Mouse (Mus musculus) thymus, postnatal 10 days (tissue): ENCODE measurements around the gene Gpr37l1.

Source experiments
- DNase-seq, 2 experiments: peaks; one replicate each; pipeline ENCODE4 v3.0.0; 2021; ENCODE audit warnings: low spot score in 2 of 2

Gene Gpr37l1

DNA sequence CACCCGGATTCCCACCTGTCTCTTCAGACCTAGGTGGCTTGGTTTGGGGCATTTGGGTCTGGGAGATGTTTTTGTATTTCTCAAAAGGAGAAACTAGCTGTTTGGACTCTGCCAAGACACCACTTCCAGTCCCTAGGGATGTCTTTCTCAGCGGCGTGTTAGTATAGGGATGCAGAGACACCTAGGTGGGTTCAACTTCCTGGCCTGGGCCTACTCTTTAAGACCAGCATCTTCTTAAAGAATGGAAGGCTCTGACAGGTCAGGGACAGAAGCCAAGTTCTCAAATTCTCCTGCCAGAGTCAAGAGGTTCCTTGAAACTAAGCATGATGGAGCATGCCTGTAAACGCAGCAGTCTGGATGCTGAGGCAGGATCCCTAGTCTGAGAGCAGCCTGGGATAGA is 19.0 kb downstream of the Gpr37l1 start:
- no peak for DNase-seq

- no peak for DNase-seq
These were observed 19.8 kb downstream of the Gpr37l1 start for GRCm38 (mm10) chr1:135147702-135148058.

DNA sequence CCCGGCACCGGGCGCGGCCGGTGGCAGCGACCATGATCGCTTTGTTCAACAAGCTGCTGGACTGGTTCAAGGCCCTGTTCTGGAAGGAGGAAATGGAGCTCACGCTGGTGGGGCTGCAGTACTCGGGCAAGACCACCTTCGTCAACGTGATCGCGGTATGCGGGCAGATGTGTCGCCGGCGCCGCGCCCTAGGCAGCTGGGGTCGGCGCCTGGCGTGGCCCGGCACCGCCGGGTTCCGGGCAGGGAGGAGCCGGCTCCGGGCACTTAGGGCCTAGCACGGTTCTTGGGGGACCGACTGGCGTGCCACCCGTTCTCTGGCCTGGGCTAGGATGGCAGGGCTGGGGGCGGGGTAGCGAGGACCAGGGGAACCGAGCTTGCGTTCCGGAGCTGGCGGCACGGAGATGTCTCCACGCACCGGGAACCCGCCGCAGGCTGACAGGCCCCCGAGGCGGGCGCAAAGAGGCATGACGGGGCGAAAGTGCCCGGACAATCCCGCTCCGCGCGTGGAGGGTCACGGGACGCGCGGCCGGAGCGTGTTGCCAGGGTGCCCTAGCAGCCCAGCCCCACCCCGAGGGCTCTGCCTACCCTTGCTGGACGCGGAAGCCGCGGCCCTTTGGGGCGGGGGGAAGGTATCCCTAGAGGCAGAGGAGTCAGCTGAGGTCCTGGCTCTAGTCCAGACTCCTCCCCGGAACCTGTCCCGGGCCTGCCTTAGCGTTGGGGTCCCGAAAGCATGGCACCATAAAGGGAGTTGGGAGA is 20.4 kb downstream of the Gpr37l1 start:
- peak; percentile 44 to 50 for DNase-seq

GRCm38 (mm10) chr1:135146077-135146945 is 21.2 kb downstream of the Gpr37l1 start, which contains the start of gene Arl8a:
Gene Arl8a, plus strand, starts transcription at chr1:135146824.
- DNase-seq: peak; percentile 54 to 72

- DNase-seq: no peak
These were observed 23.5 kb downstream of the Gpr37l1 start for GRCm38 (mm10) chr1:135143940-135144339.

DNA sequence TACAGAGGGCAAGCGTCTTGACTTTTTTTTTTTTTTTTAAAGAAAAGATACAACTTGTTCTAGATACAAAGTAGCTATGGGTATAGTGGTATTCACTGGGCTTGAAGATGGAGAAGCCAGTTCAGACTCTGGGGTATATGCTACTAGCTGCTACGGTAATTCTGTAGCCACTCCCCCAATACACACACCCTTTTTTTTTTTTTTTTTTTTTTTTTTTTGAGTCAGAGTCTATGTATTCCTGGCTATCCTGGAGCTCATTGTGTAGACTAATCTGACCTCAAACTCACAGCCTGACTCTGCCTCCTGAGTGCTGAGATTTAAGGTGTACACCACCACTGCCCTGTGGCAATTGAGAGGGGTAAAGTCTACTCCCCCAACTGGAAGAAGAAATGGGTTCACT is 25.0 kb downstream of the Gpr37l1 start:
- DNase-seq: no peak

DNA sequence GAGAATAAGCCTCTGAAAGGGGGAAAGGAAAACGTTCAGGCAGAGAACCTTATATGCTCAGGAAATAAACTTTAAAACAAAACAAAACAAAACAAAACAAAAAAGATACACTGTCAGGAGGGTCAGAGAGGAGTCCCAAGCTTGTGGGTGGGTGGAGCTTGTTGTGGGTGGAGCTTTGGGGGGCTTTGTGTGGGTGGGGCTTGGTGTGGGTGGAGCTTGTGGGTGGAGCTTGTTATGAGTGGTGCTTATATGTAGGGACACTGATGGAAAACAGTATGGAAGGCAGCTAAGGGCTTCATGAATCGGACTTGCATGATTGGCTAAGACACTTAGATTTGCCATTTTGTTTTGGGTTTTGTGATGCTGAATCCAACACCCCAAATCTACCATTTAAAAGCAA is 27.6 kb downstream of the Gpr37l1 start:
- DNase-seq: no peak

- DNase-seq: peak; percentile 51 to 74
These were observed 31.0 kb downstream of the Gpr37l1 start for GRCm38 (mm10) chr1:135136500-135136899.

DNA sequence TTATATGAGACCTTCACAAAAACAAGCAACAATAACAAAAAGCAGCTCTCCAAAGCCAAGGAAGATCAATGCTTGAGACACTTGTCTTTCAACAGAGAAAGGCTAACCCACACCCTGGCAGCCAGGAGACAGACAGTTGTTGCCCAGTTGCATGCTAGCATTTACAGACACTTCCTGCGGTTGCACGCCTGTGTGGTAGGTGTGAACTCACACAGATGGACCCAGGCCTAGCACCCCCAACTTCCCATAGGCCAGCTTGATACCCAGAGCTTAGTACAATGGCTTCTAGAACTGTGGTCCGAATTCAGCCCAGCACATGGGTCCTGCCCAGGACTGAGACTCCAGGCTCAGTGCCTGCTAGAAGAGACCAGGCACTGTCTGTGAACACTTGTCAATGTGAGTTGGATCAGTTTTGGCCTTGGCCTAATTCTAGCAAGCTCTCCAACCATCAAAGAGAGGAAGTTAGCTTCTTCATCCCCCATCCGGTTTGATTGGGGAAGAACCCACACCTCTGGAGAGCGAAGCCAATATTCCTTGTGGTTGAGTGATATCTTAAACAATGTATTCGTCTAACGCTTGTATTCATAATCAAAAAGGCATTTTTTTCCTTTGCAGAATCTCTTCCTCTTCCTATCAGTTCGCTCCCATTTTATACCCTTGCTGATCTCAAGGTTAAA is 32.2 kb downstream of the Gpr37l1 start:
- no peak for DNase-seq

DNA sequence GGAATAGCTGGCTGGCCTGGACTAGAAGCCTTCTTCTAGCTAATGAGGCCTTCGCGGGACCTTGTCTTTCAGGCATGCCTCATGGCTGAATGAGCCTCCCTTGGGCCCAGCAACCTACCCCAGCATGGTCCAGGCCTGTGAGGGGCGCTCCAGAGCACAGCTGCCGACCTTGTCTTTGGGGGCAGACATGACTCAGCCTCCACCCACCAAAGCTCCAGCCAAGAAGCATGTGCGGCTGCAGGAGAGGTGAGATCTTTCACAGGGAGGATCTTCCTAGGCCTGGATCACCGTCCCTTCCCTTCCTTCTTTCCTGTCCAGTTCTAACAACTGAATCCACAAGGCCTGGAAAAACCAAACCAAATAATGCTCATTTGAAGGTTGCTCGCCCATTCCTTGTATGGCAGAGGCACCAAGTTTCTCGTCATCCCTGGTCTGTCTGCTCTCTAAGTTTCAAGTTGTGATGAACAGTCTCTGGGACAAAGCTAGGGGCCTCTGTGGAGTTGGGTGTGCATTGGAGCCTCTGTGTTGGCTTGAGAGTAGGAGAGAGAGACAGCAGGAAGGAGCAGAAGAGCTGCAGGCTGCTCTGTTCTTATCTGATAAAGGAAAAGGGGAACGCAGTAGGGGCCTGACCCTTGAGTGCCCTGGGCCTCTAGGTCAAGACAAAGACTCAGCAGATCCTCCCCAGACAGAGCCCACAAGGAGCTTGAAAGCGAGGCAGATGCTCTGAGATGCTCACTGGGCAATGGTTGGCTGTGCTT is 33.6 kb downstream of the Gpr37l1 start:
- DNase-seq: peak; percentile 68 to 69

DNA sequence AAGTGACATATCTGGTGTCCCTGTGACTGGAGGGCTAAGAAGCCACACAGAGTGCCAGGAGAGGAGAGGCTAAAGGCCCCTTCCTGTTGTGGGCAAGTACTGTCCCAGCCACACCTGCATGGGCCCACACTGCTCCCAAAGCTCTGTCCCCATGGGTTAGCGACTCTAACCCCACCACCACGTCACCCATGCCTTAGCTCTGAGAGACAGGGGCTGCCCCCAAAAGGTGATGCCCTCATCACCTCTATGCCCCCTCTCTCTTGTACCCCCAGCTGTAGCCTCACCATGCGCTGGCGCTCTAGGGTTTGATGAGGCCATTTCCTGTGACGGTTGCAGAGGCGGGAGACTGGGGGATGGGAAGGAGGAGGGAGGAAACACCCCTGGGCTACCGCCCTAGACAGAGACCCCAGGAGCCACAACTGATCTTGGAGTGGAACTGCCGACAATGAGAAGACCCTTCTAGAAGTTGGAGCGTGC is 34.5 kb downstream of the Gpr37l1 start:
- DNase-seq: peak; percentile 84 to 90

DNA sequence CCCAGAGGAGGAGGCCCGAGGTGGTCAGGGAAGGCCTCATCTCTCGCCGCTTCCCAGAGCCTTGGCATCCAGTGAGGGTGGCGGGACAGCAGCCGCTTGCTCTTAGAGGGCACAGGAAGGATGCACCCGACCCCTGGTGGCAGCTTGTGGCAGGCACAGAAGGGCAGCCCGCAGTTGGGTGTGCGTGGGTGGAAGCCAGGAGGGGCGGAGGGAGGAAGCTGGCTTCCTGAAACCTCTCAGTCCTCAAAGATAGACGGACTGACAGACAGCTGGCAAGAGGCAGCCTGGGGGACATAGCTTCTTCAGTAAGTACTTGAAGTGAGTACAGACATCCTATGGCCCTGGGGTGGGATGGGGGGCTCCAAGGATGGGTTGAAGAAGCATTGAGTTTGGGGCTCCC is 35.0 kb downstream of the Gpr37l1 start, which contains the start of gene Ptpn7:
Ptpn7 (plus strand) TSS at position 228 of the 400 bp plus-strand sequence.
- DNase-seq: peak; percentile 96 to 97

DNA sequence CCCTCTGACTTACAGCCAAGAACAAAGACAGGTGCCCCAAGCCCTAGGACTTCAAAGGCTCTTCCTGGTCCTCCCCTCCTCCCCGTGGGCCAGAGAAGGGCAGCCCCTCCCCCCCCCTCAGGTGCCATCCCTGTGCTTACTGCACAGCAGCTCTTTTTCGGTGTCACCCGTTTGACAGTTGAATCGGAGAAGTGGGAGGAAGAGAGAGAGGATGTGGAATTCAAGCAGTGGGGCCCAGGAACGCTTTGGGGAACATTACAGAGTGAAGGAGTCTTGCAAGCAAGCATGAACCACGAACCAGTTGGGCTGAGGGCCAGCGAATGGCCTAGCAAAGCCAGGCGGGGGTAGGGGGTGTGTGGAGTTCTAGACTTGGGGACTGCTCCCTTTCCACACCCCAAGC is 35.9 kb downstream of the Gpr37l1 start:
- DNase-seq: peak; percentile 63 to 64

GRCm38 (mm10) chr1:135131034-135131433 is 36.4 kb downstream of the Gpr37l1 start:
- peak; percentile 76 to 77 for DNase-seq

DNA sequence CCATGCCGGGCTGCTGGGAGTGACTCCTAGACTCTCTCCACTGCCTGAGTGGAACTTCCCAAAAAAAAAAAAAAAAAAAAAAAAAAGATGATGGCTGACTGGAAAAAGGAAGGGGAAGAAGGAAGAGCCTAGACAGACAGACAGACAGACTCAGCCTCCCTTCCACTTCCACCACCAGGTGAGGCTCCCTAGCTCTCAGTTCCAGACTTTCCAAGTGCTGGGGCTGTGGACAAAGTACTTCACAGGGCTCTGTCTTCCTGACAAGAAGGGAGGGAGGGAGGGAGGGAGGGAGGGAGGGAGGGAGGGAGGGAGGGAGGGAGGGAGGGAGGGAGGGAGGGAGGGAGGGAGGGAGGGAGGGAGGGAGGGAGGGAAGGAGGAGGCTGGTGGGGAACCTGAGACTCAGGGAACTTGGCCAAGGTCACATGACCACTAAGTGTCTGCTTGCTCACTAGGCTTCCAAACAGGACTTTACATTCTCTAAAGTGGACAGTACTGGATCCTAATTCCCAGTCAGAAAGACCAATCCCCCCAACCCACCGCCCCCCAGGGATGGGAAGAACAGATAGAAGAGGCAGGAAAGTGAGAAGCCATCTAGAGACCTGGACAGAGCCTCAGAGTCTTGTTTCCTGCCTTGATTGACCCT is 37.0 kb downstream of the Gpr37l1 start:
- DNase-seq: no peak

DNA sequence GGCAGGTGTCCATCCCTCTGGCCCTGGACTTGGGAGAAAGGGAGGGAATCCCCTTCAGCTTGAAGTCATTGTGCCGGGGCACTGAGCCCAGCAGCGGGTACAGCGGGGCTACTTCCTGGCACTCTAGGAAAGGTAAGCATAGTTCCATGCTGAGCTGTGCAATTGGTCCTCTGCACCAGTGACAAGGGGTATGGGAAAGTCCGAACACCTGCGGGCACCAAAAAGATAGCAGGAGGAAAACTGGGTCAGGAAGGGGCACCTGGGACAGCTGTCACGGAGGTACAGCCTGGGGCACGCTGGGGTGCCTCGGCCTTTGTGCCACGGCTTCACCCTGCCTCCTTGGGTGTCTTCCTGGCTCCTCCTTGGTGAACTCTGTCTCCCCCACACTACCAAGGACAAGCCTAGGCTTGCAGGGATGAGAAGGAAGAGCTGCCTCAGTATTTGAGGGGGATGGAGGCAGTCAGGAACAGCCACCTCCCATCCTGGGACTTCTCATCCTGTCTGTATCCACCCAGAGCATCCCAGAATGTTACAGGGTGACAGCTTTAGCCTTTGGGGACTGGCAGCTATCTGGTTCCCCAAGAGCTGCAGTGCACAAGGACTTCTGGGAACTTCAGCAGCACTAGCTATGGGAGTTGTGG is 37.8 kb downstream of the Gpr37l1 start:
- peak; percentile 41 to 56 for DNase-seq

DNA sequence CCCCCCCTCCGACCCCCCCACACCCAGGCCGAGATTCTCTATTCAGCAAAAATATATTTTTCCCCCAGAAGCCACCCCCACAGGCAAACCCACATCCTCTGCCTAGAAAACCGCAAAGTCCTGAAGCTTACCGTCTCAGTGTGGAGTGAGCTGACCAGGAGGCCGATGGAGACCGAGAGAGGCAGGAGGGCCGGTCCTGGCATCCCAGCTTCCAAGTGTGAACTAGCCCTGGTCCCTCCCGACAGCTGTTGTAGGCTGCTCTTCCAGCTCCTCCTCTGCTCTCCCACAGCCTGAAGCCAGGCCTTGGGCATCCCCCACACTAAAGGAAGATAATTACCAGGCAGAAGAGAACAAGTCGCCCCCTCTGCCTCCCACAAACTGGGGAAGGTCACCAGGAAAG is 38.5 kb downstream of the Gpr37l1 start:
- peak; percentile 42 to 47 for DNase-seq

DNA sequence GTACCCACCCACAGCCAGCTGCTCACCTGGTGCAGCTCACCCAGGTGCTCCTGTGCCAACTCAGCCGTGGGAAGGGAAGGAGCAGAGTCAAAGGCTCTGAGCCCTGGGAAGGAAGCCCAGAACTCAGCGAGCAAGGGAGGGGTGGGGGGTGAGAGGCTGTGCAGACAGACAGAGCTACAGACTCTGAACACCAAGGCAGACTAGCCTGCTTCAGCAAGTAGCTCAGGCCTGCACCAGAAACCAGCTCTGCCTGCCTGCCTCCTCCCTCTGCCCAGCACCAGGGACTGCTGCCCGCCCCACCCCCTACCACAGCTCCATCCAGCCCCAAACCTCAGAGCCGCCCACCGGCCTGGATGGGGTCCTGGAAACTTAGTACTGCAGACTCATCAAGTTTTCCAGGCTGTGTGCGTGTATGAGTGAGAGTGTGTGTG is 39.5 kb downstream of the Gpr37l1 start:
- DNase-seq: peak in 1 of 2 experiments; percentile 49

GRCm38 (mm10) chr1:135126443-135127027 is 40.9 kb downstream of the Gpr37l1 start:
- DNase-seq: no peak

GRCm38 (mm10) chr1:135125990-135126389 is 41.5 kb downstream of the Gpr37l1 start:
- no peak for DNase-seq
